Mouse (Mus musculus): ENCODE measurements around the gene Tspan11.

Gene Tspan11

DNA sequence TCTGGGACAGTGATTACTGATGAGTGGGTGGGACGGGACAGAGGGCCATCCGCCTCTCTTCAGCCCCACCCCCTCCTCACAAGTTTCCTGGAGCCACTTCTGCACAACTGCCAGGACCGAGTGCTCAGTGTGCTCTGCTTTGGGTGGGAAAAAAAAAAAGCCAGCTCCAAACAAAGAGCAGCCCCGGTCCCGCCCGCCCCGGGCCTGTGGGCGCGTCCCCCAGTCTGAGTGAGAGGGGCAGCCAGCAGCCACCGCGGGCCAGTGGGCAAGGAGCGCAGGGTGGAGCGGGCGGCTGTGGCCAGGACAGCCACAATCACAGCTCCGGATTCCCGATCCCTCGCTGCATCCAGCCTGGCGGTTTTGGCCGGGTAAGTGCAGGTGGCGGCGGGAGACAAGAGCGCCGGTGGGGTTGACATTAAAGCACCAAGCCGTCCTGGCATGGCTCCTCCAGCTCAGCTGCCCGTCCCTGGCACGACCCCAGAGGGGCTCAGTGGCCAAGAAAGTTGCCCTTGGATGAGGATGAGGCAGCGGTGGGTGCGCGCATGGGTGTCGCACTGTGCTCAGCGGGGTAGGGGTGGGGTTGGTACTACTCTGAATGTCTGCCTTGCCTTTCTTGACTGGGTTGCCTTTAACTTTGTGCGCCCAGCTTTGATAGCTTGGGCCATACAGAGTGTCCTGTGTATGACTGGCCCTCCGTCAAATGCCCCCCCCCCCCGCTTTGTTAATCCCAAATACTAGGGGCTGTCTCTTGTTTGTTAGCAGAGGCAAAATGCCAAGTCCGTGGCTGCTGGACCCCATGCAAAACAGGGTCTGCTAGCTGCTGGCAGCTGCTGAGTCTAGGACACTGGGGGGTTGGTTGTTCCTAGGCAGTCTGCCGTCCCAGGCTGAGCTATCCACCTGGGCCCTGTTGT, at the start of gene Tspan11:
Gene Tspan11 (plus strand): TSS at position 79 of the 911 bp plus-strand sequence.
- DNase-seq (ENCODE audit: low read depth, low spot score), result peak; percentile 43

- DNase-seq (ENCODE audit: low read depth, low spot score), result no peak
Measured at GRCm38 (mm10) chr6:127837910-127838309, 49.5 kb upstream of the Tspan11 start.

DNA sequence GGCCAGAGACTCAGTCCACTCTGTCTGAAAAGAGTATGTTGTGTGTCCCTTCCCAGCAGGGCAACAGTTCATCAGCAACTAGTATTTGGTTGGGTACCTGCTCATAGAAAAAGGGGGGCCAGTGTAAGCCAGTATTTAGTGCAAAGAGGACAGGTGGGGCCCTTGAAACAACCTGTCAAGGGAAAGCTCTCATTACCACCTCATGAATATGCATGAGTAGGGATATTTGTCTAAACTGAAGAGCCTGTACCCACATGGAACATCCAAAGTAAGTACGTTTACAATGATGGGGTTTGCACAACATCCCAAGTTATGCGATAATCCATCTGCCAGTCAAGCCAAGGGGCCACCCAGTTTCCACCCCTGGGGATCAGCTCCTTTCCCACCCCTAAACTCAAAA, 47.9 kb upstream of the Tspan11 start:
- DNase-seq (ENCODE audit: low read depth, low spot score), result no peak

DNA sequence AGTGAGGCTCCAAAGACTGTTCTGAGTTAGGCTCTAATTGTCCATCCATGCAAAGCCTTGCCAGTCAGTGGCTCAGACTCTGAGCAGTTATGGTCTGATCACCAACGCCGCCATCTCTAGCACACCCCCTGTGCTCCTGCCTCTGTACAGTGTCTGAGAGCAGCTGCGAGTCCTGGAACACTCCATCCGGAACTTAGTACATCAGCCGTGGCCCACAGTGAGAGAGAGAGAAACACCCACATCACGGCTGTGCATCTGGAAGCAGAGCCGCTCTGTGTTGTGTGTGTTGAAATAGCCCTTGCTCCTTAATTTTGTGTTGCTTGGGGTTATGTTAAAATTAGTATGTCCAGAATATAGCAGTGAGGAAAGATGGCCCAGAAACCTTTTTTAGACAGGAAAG, 47.2 kb upstream of the Tspan11 start:
- DNase-seq (ENCODE audit: low read depth, low spot score), result no peak

- DNase-seq (ENCODE audit: low read depth, low spot score), result no peak
Measured at GRCm38 (mm10) chr6:127841326-127841725, 46.1 kb upstream of the Tspan11 start.

DNA sequence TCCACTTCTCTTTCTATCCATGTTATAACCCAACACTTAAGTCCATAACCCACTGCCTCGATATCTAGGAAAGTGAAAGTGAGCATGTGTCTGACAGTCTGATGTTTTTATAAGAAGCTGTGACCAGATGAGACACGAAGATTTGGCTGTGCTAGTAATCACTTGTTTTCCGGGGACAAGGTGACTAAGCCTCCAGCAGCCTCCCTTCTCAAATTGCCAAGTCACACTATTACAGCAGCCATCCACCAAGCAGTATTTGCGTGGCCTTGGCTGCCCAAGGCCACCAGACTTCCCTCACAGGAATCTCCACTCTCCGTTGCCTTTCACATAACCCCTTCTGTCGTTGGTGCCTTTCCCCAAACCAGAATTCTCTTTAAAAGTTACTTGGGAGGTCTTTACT, 40.9 kb upstream of the Tspan11 start:
- no peak for DNase-seq (ENCODE audit: low read depth, low spot score)

- DNase-seq (ENCODE audit: low read depth, low spot score), result no peak
Measured at GRCm38 (mm10) chr6:127849496-127849895, 37.9 kb upstream of the Tspan11 start.

- DNase-seq (ENCODE audit: low read depth, low spot score), result no peak
Measured at GRCm38 (mm10) chr6:127851611-127852010, 35.8 kb upstream of the Tspan11 start.

DNA sequence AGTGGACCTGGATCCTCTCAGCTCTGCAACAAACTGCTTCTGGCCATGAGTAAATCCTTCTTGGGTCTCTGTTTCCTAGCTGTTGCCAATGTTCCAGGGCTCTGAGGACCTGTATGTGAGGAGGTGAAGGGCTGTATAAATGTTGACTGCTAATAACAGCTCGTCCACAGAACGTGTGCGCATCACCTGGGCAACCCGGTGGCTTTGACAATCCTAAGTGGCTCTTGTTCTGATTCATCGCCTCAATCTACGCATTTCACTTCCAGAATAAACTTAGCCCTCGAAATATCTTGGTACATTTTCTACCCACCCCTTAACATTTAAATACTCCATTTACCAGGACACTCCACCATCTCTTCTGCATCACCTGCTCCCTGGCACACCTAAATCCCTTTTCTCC, 34.1 kb upstream of the Tspan11 start:
- no peak for DNase-seq (ENCODE audit: low read depth, low spot score)

GRCm38 (mm10) chr6:127853771-127854687, 33.4 kb upstream of the Tspan11 start:
- DNase-seq (ENCODE audit: low read depth, low spot score), result no peak

- no peak for DNase-seq (ENCODE audit: low read depth, low spot score)
Measured at GRCm38 (mm10) chr6:127854688-127855013, 32.7 kb upstream of the Tspan11 start.

DNA sequence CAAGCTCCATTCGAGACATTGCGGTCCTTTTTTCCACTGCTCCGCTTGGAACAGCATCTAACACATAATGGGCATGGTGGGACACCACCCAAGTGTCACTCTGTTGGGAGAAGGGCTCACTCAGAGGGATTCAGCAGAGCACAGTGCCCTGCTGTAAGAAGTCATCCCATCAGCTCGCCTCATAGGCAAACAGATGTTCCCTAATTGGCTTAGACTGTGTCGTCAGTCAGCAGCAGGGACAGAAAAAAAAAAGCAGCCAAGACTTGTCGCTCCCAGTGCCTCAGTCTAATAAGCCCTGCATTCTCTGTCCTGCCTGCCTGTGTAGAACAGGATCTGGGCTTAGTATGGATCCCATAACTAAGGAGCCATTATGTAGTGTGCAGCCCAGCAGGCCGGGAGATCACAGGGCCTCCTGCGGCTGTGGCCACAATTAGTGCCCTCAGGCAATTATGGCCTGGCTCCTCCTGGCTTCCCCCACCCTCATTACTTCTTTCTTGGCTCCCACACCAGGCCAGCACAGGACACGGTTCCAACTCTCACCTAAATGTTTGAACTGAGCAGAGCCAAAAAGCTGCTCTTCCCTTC, 31.6 kb upstream of the Tspan11 start:
- DNase-seq (ENCODE audit: low read depth, low spot score), result no peak

- no peak for DNase-seq (ENCODE audit: low read depth, low spot score)
Measured at GRCm38 (mm10) chr6:127861951-127862350, 25.4 kb upstream of the Tspan11 start.

GRCm38 (mm10) chr6:127865391-127865790, 22.0 kb upstream of the Tspan11 start:
- DNase-seq (ENCODE audit: low read depth, low spot score), result no peak

GRCm38 (mm10) chr6:127868546-127868945, 18.8 kb upstream of the Tspan11 start:
- DNase-seq (ENCODE audit: low read depth, low spot score), result no peak

DNA sequence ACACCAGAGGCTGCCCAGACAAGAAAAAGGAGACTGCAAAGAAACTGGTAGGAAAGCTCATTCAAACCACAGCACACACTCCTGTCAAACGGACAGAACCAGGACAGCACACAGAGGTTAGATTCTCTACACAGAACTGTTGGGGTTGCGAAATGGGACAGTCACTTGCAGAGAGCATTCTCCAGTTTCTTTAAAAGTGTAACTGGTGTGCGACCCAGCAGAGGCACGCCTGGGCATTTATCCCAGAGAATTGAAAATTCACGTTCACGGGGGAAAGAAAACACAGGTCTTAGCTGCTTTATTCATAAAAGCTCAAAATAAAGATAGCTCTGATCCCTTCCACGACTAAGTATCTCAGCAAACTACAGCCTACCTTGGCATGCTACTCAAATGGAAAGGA, 18.3 kb upstream of the Tspan11 start:
- no peak for DNase-seq (ENCODE audit: low read depth, low spot score)

GRCm38 (mm10) chr6:127870345-127871324, 16.8 kb upstream of the Tspan11 start:
- no peak for DNase-seq (ENCODE audit: low read depth, low spot score)

DNA sequence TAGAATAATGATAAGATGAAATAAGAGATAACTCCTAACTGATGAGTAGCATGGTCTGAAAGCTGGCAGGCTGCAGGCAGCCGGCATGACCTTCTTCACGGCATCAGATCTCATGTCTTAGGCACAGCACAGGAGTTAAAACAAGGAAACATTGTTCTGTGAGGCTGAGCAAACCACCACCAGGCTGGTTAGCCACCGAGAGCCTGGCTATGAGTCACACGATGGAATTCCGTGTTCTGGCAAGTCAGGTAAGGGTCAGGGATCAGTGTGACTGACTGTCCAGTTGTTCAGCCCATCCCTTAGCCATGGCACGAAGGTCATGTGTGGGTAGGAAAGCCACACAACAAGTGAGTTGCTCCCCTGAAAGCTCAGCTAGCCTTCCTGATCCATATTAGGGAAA, 16.0 kb upstream of the Tspan11 start:
- no peak for DNase-seq (ENCODE audit: low read depth, low spot score)

DNA sequence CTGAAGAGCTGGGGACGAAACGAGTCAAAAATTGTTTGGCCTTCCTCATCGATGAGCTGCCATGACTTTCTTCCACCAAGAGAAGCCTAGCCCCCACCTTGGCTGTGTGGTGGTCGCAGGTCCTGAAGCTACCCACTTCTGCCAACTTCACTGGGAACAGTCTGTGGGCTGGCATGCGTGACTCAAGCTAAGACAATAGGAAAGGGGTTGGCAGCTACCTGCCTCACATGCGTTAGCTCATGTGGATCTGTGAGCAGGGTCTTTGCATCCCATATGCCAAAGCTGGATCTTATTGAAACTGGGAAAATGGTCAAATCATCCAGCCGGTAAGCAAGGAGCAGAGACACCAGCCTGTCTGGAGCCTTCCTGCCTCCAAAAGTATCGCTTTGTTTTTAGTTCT, 14.8 kb upstream of the Tspan11 start:
- DNase-seq (ENCODE audit: low read depth, low spot score), result no peak

GRCm38 (mm10) chr6:127875883-127876282, 11.5 kb upstream of the Tspan11 start:
- no peak for DNase-seq (ENCODE audit: low read depth, low spot score)

- no peak for DNase-seq (ENCODE audit: low read depth, low spot score)
Measured at GRCm38 (mm10) chr6:127876436-127876835, 11.0 kb upstream of the Tspan11 start.

Measured in WW6 (cell line).